Mouse (Mus musculus): ENCODE data around the gene 2410004P03Rik. TPM values are rescaled to one million over a fixed set of nuclear protein-coding genes. Genes with fewer than 3 reads are reported as not detected.

Gene 2410004P03Rik
- total and polyA plus RNA-seq, 2 experiments from 2014 or later, result 7.8 to 8.6 TPM

DNA sequence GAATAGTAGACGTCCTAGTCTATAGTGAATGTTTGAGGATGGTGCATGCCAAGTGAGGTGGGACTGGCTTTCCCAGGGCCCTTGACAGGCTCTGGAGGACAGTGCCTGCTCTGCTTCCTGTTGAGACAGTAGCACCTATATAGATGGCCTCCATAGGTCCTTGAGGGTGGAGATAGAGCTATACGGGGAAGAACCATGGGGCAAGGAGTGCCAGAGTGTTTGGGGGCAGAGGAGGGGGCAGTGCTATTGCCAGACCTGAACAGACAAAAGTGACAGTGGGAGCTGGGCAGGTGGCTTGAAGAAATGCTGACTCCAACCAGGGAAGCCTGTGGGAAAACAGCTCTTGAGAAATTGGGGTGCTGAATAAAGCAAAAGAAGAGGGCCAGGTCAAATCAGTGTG, 17.2 kb downstream of the 2410004P03Rik start:
- H3K27ac ChIP-seq, result no peak overlapping the region
- H3K4me2 ChIP-seq (ENCODE audit: low read depth, low read length), result no peak overlapping the region
- H3K36me3 ChIP-seq (ENCODE audit: insufficient read depth, low read length), result no peaks in the 10 kb centered on the region
- H3K9ac ChIP-seq (replicated peaks; ENCODE audit: low read length), result no peak overlapping the region
- 85% methylated on average over 2 of the region's 2 CpGs for WGBS
- H3K27me3 ChIP-seq (ENCODE audit: insufficient read depth, low read length), result 0 out of 2 replicates have a peak, but pooled peaks cover 8% of the 10 kb centered on the region
- H3K4me1 ChIP-seq (ENCODE audit: insufficient read depth, low read length), result no peaks in the 10 kb centered on the region
- no peak for TF ChIP-seq CTCF (IDR thresholded peaks at IDR 0.05; ENCODE audit: low read depth)
- ATAC-seq (no peak), DNase-seq (ENCODE audit: low spot score) (no peak)
- no peaks in the 10 kb centered on the region for H3K9me3 ChIP-seq (ENCODE audit: low read length)
- no peak overlapping the region for H3K4me3 ChIP-seq (ENCODE audit: low read length)

GRCm38 (mm10) chr12:16992355-16992754, 19.2 kb downstream of the 2410004P03Rik start:
- Histone ChIP-seq H3K4me2 (ENCODE audit: low read depth, low read length) (no peak overlapping the region), H3K4me3 (ENCODE audit: low read length) (no peak overlapping the region), H3K4me1 (ENCODE audit: insufficient read depth, low read length) (no peaks in the 10 kb centered on the region), H3K9me3 (ENCODE audit: low read length) (no peaks in the 10 kb centered on the region), H3K36me3 (ENCODE audit: insufficient read depth, low read length) (no peaks in the 10 kb centered on the region), H3K27ac (no peak overlapping the region), H3K27me3 (ENCODE audit: insufficient read depth, low read length) (no peaks in the 10 kb centered on the region), H3K9ac (replicated peaks; ENCODE audit: low read length) (no peak overlapping the region)
- no peak for TF ChIP-seq CTCF (IDR thresholded peaks at IDR 0.05; ENCODE audit: low read depth)
- no peak for DNase-seq (ENCODE audit: low spot score)
- ATAC-seq, result no peak
- WGBS, result 75% methylated on average over 2 of the region's 2 CpGs

GRCm38 (mm10) chr12:16991376-16991775, 20.2 kb downstream of the 2410004P03Rik start:
- no peak for TF ChIP-seq CTCF (IDR thresholded peaks at IDR 0.05; ENCODE audit: low read depth)
- no peak overlapping the region for H3K27ac ChIP-seq
- H3K36me3 ChIP-seq (ENCODE audit: insufficient read depth, low read length), result no peaks in the 10 kb centered on the region; the same call in 1 of the 2 replicates
- no peak overlapping the region for H3K9ac ChIP-seq (replicated peaks; ENCODE audit: low read length)
- H3K4me1 ChIP-seq (ENCODE audit: insufficient read depth, low read length), result no peaks in the 10 kb centered on the region
- 76% methylated on average over 2 of the region's 2 CpGs for WGBS
- ATAC-seq (no peak), DNase-seq (ENCODE audit: low spot score) (no peak)
- H3K4me2 ChIP-seq (ENCODE audit: low read depth, low read length), result no peak overlapping the region
- H3K4me3 ChIP-seq (ENCODE audit: low read length), result no peak overlapping the region
- H3K27me3 ChIP-seq (ENCODE audit: insufficient read depth, low read length), result no peaks in the 10 kb centered on the region
- no peaks in the 10 kb centered on the region for H3K9me3 ChIP-seq (ENCODE audit: low read length)

DNA sequence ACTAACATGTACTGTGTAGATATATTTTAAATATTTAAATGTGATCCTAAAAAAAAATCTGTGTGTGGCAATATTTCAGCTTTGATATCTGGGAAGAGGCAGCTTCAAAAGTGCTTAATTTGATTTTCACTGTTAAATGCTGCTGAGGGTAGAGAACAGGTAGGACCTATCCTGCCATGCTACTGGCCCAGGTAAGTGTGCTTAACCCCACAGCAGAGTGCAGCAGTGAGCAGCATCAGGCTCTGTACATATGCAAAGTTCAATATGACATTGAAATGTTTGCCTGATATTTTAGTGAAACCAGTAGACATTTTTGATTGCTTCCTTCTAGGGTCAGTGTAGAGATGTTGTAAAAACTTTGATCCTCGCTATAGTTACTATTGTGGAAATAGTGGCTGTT, 25.7 kb downstream of the 2410004P03Rik start:
- no peak for ATAC-seq
- peak; percentile 34 for TF ChIP-seq CTCF (IDR thresholded peaks at IDR 0.05; ENCODE audit: low read depth)
- WGBS, result 88% methylated on average over 1 of the region's 1 CpGs

DNA sequence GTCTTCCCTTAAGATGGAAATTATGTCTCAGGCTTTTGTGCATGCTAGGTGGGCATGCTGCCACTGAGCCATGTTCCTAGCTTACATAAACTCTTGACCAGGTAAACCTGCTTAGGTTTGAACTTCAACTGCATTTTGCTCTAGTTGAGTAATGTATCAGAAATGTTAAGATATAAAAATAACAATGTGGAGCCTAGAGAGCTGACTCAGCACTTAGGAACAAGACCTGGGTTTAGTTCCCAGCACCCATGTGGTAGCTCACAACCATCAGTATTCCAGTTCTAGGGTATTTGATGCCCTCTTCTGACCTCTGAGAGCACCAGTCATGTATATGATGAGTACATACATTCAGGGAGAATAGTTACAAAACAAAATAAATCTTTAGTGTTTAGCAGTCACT, 34.4 kb downstream of the 2410004P03Rik start:
- Histone ChIP-seq H3K9ac (replicated peaks; ENCODE audit: low read length) (no peak overlapping the region), H3K4me1 (ENCODE audit: insufficient read depth, low read length) (no peaks in the 10 kb centered on the region), H3K4me2 (ENCODE audit: low read depth, low read length) (no peak overlapping the region), H3K4me3 (ENCODE audit: low read length) (no peak overlapping the region), H3K27me3 (ENCODE audit: insufficient read depth, low read length) (no peaks in the 10 kb centered on the region), H3K9me3 (ENCODE audit: low read length) (no peaks in the 10 kb centered on the region), H3K36me3 (ENCODE audit: insufficient read depth, low read length) (peaks cover 47% of the 10 kb centered on the region; the same call in 1 of the 2 replicates), H3K27ac (no peak overlapping the region)
- DNase-seq (ENCODE audit: low spot score) (no peak), ATAC-seq (no peak)
- TF ChIP-seq CTCF (IDR thresholded peaks at IDR 0.05; ENCODE audit: low read depth), result no peak

More for the DNA sequence above, 25.7 kb downstream of the 2410004P03Rik start:
- Histone ChIP-seq H3K4me3 (ENCODE audit: low read length) (no peak overlapping the region), H3K4me2 (ENCODE audit: low read depth, low read length) (no peak overlapping the region), H3K9me3 (ENCODE audit: low read length) (no peaks in the 10 kb centered on the region), H3K36me3 (ENCODE audit: insufficient read depth, low read length) (peaks cover 4% of the 10 kb centered on the region; the same call in 1 of the 2 replicates), H3K27ac (no peak overlapping the region), H3K9ac (replicated peaks; ENCODE audit: low read length) (no peak overlapping the region), H3K4me1 (ENCODE audit: insufficient read depth, low read length) (no peaks in the 10 kb centered on the region), H3K27me3 (ENCODE audit: insufficient read depth, low read length) (no peaks in the 10 kb centered on the region)
- peak; percentile 7 for DNase-seq (ENCODE audit: low spot score)

- peaks cover 25% of the 10 kb centered on the region for H3K36me3 ChIP-seq (ENCODE audit: insufficient read depth, low read length)
- H3K4me1 ChIP-seq (ENCODE audit: insufficient read depth, low read length), result no peaks in the 10 kb centered on the region
- 100% methylated on average over 2 of the region's 2 CpGs for WGBS
- no peak for DNase-seq (ENCODE audit: low spot score)
- H3K4me3 ChIP-seq (ENCODE audit: low read length), result no peak overlapping the region
- no peak overlapping the region for H3K4me2 ChIP-seq (ENCODE audit: low read depth, low read length)
- H3K9me3 ChIP-seq (ENCODE audit: low read length), result no peaks in the 10 kb centered on the region
- H3K27me3 ChIP-seq (ENCODE audit: insufficient read depth, low read length), result no peaks in the 10 kb centered on the region
- no peak overlapping the region for H3K9ac ChIP-seq (replicated peaks; ENCODE audit: low read length)
- no peak overlapping the region for H3K27ac ChIP-seq
- TF ChIP-seq CTCF (IDR thresholded peaks at IDR 0.05; ENCODE audit: low read depth), result no peak
- ATAC-seq, result no peak
Measured at GRCm38 (mm10) chr12:16966811-16967210, 44.7 kb downstream of the 2410004P03Rik start.

DNA sequence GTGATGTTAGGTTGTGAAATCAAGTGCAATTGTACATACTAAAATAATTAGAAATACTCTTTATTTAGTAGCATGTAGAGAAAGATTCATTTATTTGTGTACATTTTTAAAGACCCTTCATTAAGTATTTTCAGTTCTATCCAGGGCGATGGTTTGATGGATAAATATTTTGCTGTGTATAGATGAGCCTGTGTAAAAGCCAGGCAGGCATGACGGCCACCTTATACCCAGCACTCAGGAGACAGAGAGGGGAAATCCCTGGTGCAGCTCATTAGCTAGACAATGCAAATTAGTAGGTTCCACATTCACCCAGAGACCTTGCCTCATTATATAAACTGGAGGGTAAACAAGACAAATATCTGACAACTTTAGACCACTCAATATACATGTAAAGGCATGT, 48.2 kb downstream of the 2410004P03Rik start:
- Histone ChIP-seq H3K9me3 (ENCODE audit: low read length) (no peaks in the 10 kb centered on the region), H3K4me1 (ENCODE audit: insufficient read depth, low read length) (no peaks in the 10 kb centered on the region), H3K36me3 (ENCODE audit: insufficient read depth, low read length) (peaks cover 32% of the 10 kb centered on the region), H3K27ac (no peak overlapping the region), H3K9ac (replicated peaks; ENCODE audit: low read length) (no peak overlapping the region), H3K27me3 (ENCODE audit: insufficient read depth, low read length) (no peaks in the 10 kb centered on the region), H3K4me3 (ENCODE audit: low read length) (no peak overlapping the region), H3K4me2 (ENCODE audit: low read depth, low read length) (no peak overlapping the region)
- ATAC-seq, result no peak
- no peak for DNase-seq (ENCODE audit: low spot score)
- WGBS, result 60% methylated on average over 2 of the region's 2 CpGs
- TF ChIP-seq CTCF (IDR thresholded peaks at IDR 0.05; ENCODE audit: low read depth), result no peak
